Comparison of ENCODE assay signal across 29 mouse cellular contexts in genomic region chr5:78921860-78922610, GRCm38 (mm10).
DNase-seq lines count a peak whose midpoint lies in the region; ATAC-seq and TF ChIP-seq lines count a peak whose summit lies in the region.
"Had no signal": no experiment of that assay in that cellular context is flagged by ENCODE, and none has a peak within 500 bp of the region (broad histone marks: within the 10 kb centered on the region; RNA-seq: fewer than 3 reads in every experiment).

No protein-coding gene starts in this region.

- H3K4me2 ChIP-seq in embryonic facial prominence, embryonic 11.5 days (ENCODE audit: low read depth, low read length): no peak overlapping the region
- H3K4me2 ChIP-seq in lung, embryonic 14.5 days: no peak overlapping the region
- H3K4me2 ChIP-seq in embryonic facial prominence, embryonic 14.5 days (ENCODE audit: low read depth, low read length): no peak overlapping the region
- no peak overlapping the region for H3K4me2 ChIP-seq in forebrain, embryonic 14.5 days (ENCODE audit: low read length)
- H3K4me2 ChIP-seq: embryonic facial prominence, embryonic 13.5 days; forebrain, embryonic 13.5 days; heart, embryonic 11.5 days; hindbrain, embryonic 13.5 days; intestine, embryonic 15.5 days had no signal

- H3K27ac ChIP-seq in embryonic facial prominence, embryonic 11.5 days (replicated peaks; ENCODE audit: low read depth, low read length): no peak overlapping the region
- H3K27ac ChIP-seq in embryonic facial prominence, embryonic 10.5 days (replicated peaks): no peak overlapping the region
- no peak overlapping the region for H3K27ac ChIP-seq in lung, embryonic 14.5 days (ENCODE audit: low read depth)
- no peak overlapping the region for H3K27ac ChIP-seq in embryonic facial prominence, embryonic 14.5 days (replicated peaks; ENCODE audit: low read depth, low read length)
- H3K27ac ChIP-seq in forebrain, embryonic 14.5 days (ENCODE audit: low read depth, low read length): no peak overlapping the region
- H3K27ac ChIP-seq: embryonic facial prominence, embryonic 13.5 days; forebrain, embryonic 10.5 days; forebrain, embryonic 13.5 days; hindbrain, embryonic 10.5 days; hindbrain, embryonic 13.5 days; intestine, embryonic 15.5 days had no signal

- H3K9me3 ChIP-seq in embryonic facial prominence, embryonic 11.5 days (replicated peaks; ENCODE audit: control insufficient read depth, low read length): no peaks in the 10 kb centered on the region
- no peaks in the 10 kb centered on the region for H3K9me3 ChIP-seq in embryonic facial prominence, embryonic 10.5 days
- no peaks in the 10 kb centered on the region for H3K9me3 ChIP-seq in lung, embryonic 14.5 days (ENCODE audit: low read depth, low read length)
- H3K9me3 ChIP-seq in embryonic facial prominence, embryonic 14.5 days (ENCODE audit: control insufficient read depth, low read length): no peaks in the 10 kb centered on the region
- H3K9me3 ChIP-seq in forebrain, embryonic 14.5 days (replicated peaks; ENCODE audit: control insufficient read depth, low read length): no peaks in the 10 kb centered on the region
- H3K9me3 ChIP-seq: embryonic facial prominence, embryonic 13.5 days; forebrain, embryonic 10.5 days; forebrain, embryonic 13.5 days; G1E; hindbrain, embryonic 10.5 days; hindbrain, embryonic 13.5 days; intestine, embryonic 15.5 days had no signal

- DNase-seq in embryonic facial prominence, embryonic 11.5 days (ENCODE audit: low spot score): peak; percentile 58
- DNase-seq in embryonic facial prominence, embryonic 10.5 days (ENCODE audit: low spot score): no peak
- DNase-seq in lung, embryonic 14.5 days: peak; percentile 53
- DNase-seq in lung, postnatal 36 days: no peak
- DNase-seq in embryonic facial prominence, embryonic 14.5 days (ENCODE audit: low spot score): peak; percentile 36
- DNase-seq in mesoderm, embryonic 11.5 days (ENCODE audit: low read depth, low spot score): peak; percentile 47
- DNase-seq in forebrain, embryonic 14.5 days (ENCODE audit: low spot score): no peak
- no peak for DNase-seq in liver
- DNase-seq: adrenal gland, adult 8-10 months; adrenal gland, postnatal 25 days; B cell, adult 2 months; cerebellum, adult 11-12 months; cerebellum, adult 8-10 months; cerebellum, postnatal 10 days; cerebellum, postnatal 36 days; forebrain, postnatal 0 days; gastrocnemius, postnatal 10 days; heart, adult 11 months; kidney, adult 11 months had no signal

- H3K4me1 ChIP-seq in embryonic facial prominence, embryonic 11.5 days (ENCODE audit: control insufficient read depth, insufficient read depth, low read length): no peaks in the 10 kb centered on the region
- no peaks in the 10 kb centered on the region for H3K4me1 ChIP-seq in embryonic facial prominence, embryonic 10.5 days
- no peaks in the 10 kb centered on the region for H3K4me1 ChIP-seq in lung, embryonic 14.5 days (ENCODE audit: insufficient read depth)
- no peaks in the 10 kb centered on the region for H3K4me1 ChIP-seq in embryonic facial prominence, embryonic 14.5 days (ENCODE audit: control insufficient read depth, insufficient read depth, low read length)
- H3K4me1 ChIP-seq in forebrain, embryonic 14.5 days (ENCODE audit: control insufficient read depth, insufficient read depth, low read length): no peaks in the 10 kb centered on the region
- H3K4me1 ChIP-seq: embryonic facial prominence, embryonic 13.5 days; forebrain, embryonic 10.5 days; forebrain, embryonic 13.5 days; hindbrain, embryonic 10.5 days; hindbrain, embryonic 13.5 days; intestine, embryonic 15.5 days had no signal

- ATAC-seq in embryonic facial prominence, embryonic 11.5 days (replicated peaks; ENCODE audit: insufficient number of reproducible peaks, low FRiP score, low TSS enrichment, low read depth): no peak
- no peak for ATAC-seq in lung, embryonic 14.5 days (ENCODE audit: insufficient read depth)
- no peak for ATAC-seq in embryonic facial prominence, embryonic 14.5 days (ENCODE audit: low read depth)
- no peak for ATAC-seq in forebrain, embryonic 14.5 days
- ATAC-seq: forebrain, embryonic 13.5 days; forebrain, postnatal 0 days; hindbrain, embryonic 16.5 days; intestine, embryonic 15.5 days had no signal

- H3K4me3 ChIP-seq in embryonic facial prominence, embryonic 11.5 days (ENCODE audit: low read depth, low read length): no peak overlapping the region
- H3K4me3 ChIP-seq in embryonic facial prominence, embryonic 10.5 days: no peak overlapping the region
- H3K4me3 ChIP-seq in lung, embryonic 14.5 days (ENCODE audit: low read depth, low read length): no peak overlapping the region
- H3K4me3 ChIP-seq in embryonic facial prominence, embryonic 14.5 days (ENCODE audit: low read depth, low read length): no peak overlapping the region
- no peak overlapping the region for H3K4me3 ChIP-seq in forebrain, embryonic 14.5 days (ENCODE audit: low read depth, low read length)
- H3K4me3 ChIP-seq: embryonic facial prominence, embryonic 13.5 days; forebrain, embryonic 10.5 days; forebrain, embryonic 13.5 days; hindbrain, embryonic 10.5 days; hindbrain, embryonic 13.5 days; intestine, embryonic 15.5 days had no signal

- no peak overlapping the region for H3K9ac ChIP-seq in embryonic facial prominence, embryonic 11.5 days (replicated peaks; ENCODE audit: low read length)
- no peak overlapping the region for H3K9ac ChIP-seq in lung, embryonic 14.5 days
- no peak overlapping the region for H3K9ac ChIP-seq in embryonic facial prominence, embryonic 14.5 days (ENCODE audit: low read depth, low read length)
- no peak overlapping the region for H3K9ac ChIP-seq in forebrain, embryonic 14.5 days (ENCODE audit: low read length)
- H3K9ac ChIP-seq: embryonic facial prominence, embryonic 13.5 days; forebrain, embryonic 13.5 days; forebrain, postnatal 0 days; hindbrain, embryonic 13.5 days; intestine, embryonic 15.5 days had no signal

- no peak for TF ChIP-seq CTCF in lung, embryonic 14.5 days (IDR thresholded peaks at IDR 0.05; ENCODE audit: low read depth)

- H3K27me3 ChIP-seq in embryonic facial prominence, embryonic 11.5 days (ENCODE audit: control insufficient read depth, insufficient read depth, low read length): no peaks in the 10 kb centered on the region
- H3K27me3 ChIP-seq in embryonic facial prominence, embryonic 10.5 days (replicated peaks; ENCODE audit: low read depth, poor library complexity, severe bottlenecking): no peaks in the 10 kb centered on the region
- no peaks in the 10 kb centered on the region for H3K27me3 ChIP-seq in lung, embryonic 14.5 days (ENCODE audit: insufficient read depth, low read length)
- no peaks in the 10 kb centered on the region for H3K27me3 ChIP-seq in embryonic facial prominence, embryonic 14.5 days (replicated peaks; ENCODE audit: control insufficient read depth, insufficient read depth, low read length)
- H3K27me3 ChIP-seq in forebrain, embryonic 14.5 days (replicated peaks; ENCODE audit: control insufficient read depth, insufficient read depth, low read length): no peaks in the 10 kb centered on the region
- H3K27me3 ChIP-seq: CH12.LX; embryonic facial prominence, embryonic 13.5 days; forebrain, embryonic 13.5 days; hindbrain, embryonic 13.5 days; intestine, embryonic 15.5 days had no signal

- no peaks in the 10 kb centered on the region for H3K36me3 ChIP-seq in embryonic facial prominence, embryonic 11.5 days (replicated peaks; ENCODE audit: control insufficient read depth, insufficient read depth, low read depth, low read length)
- H3K36me3 ChIP-seq in embryonic facial prominence, embryonic 10.5 days (replicated peaks): no peaks in the 10 kb centered on the region
- no peaks in the 10 kb centered on the region for H3K36me3 ChIP-seq in lung, embryonic 14.5 days (ENCODE audit: insufficient read depth)
- H3K36me3 ChIP-seq in embryonic facial prominence, embryonic 14.5 days (ENCODE audit: control insufficient read depth, insufficient read depth, low read length): no peaks in the 10 kb centered on the region
- no peaks in the 10 kb centered on the region for H3K36me3 ChIP-seq in forebrain, embryonic 14.5 days (ENCODE audit: control insufficient read depth, insufficient read depth, low read length)
- H3K36me3 ChIP-seq: embryonic facial prominence, embryonic 13.5 days; forebrain, embryonic 10.5 days; G1E; hindbrain, embryonic 10.5 days; hindbrain, embryonic 13.5 days; intestine, embryonic 15.5 days had no signal

- 49% methylated on average over 3 of the region's 3 CpGs for WGBS in embryonic facial prominence, embryonic 11.5 days
- 61% methylated on average over 3 of the region's 3 CpGs for WGBS in embryonic facial prominence, embryonic 10.5 days
- WGBS in lung, embryonic 14.5 days: 35% methylated on average over 3 of the region's 3 CpGs
- 25% methylated on average over 3 of the region's 3 CpGs for WGBS in embryonic facial prominence, embryonic 14.5 days
- 74% methylated on average over 3 of the region's 3 CpGs for WGBS in forebrain, embryonic 14.5 days

Comparison
In these comparisons a context has a peak if more than half of its experiments do, and no peak if none do; other contexts are left out.
1. DNase-seq: peak in embryonic facial prominence, embryonic 11.5 days (single experiment), lung, embryonic 14.5 days (single experiment), embryonic facial prominence, embryonic 14.5 days (single experiment) and mesoderm, embryonic 11.5 days (single experiment); none in embryonic facial prominence, embryonic 10.5 days (single experiment), lung, postnatal 36 days (single experiment), forebrain, embryonic 14.5 days (single experiment) and liver (single experiment).